Mouse (Mus musculus) midbrain, embryonic 13.5 days (tissue): ENCODE data around the gene Grik4. TPM values are rescaled to one million over a fixed set of nuclear protein-coding genes. Genes with fewer than 3 reads are reported as not detected.
A peak's percentile ranks its signal among the peaks of the same experiment; 100 is the strongest.
"Not testable (repeated sequence)": the region's sequence is repeated elsewhere in the genome, so short reads cannot be mapped to it uniquely, and the experiment has no call there.

Experiments used
- ATAC-seq: fragments of 200-750 bp; cut with Nextera tagmentation; 2 replicates; pipeline ENCODE4 v1.8.0; 2017; ENCODE audit warnings: mild to moderate bottlenecking, moderate TSS enrichment, moderate library complexity
- H3K27ac ChIP-seq: fragments of 300-500 bp; sonication (generic); 2 replicates; pipeline ENCODE4 v1.5.1; 2015; ENCODE audit warnings: inconsistent platforms, mild to moderate bottlenecking, moderate library complexity
- H3K27me3 ChIP-seq: fragments of 300-500 bp; sonication (generic); 2 replicates; pipeline ENCODE4 v1.6.1; 2015; ENCODE audit warnings: mild to moderate bottlenecking, inconsistent platforms
- H3K36me3 ChIP-seq: fragments of 300-500 bp; sonication (generic); 2 replicates; pipeline ENCODE4 v1.6.1; 2015; ENCODE audit warnings: mild to moderate bottlenecking, inconsistent platforms
- H3K4me1 ChIP-seq: fragments of 300-500 bp; sonication (generic); replicated peaks from 2 replicates; pipeline ENCODE4 v1.6.1; 2015; ENCODE audit warnings: inconsistent platforms
- H3K4me2 ChIP-seq: fragments of 300-500 bp; sonication (generic); replicated peaks from 2 replicates; pipeline ENCODE4 v1.6.1; 2015; ENCODE audit warnings: moderate library complexity, mild to moderate bottlenecking, inconsistent platforms
- H3K4me3 ChIP-seq: fragments of 300-500 bp; sonication (generic); replicated peaks from 2 replicates; pipeline ENCODE4 v1.5.1; 2015; ENCODE audit warnings: mild to moderate bottlenecking, inconsistent platforms
- H3K9ac ChIP-seq: fragments of 300-500 bp; sonication (generic); replicated peaks from 2 replicates; pipeline ENCODE4 v1.6.1; 2015; ENCODE audit warnings: mild to moderate bottlenecking, inconsistent platforms
- H3K9me3 ChIP-seq: fragments of 300-500 bp; sonication (generic); 2 replicates; pipeline ENCODE4 v1.6.1; 2016; ENCODE audit warnings: mild to moderate bottlenecking, inconsistent platforms
- WGBS: fragments of 180-500 bp; shearing (Covaris S2); methylation state at CpG from one replicate; pipeline ENCODE4 v1.1.7; 2015; 5-methylcytosine and 5-hydroxymethylcytosine counted together
- polyA plus RNA-seq: library from polyadenylated mRNA; unstranded; fragments of >200 nt; fragmentation: Nextera tagmentation; extraction: Ambion mirVana; gene quantifications from 2 replicates; pipeline ENCODE4 v1.2.1, GENCODE M21; 2015

The Grik4 gene
- polyA plus RNA-seq, 1 experiment from 2014 or later, result 6.8 TPM

GRCm38 (mm10) chr9:42791779-42792178 is 152.5 kb downstream of the Grik4 start:
- H3K4me1 ChIP-seq, result peaks cover 17% of the 10 kb centered on the region; the same call in 1 of the 2 replicates
- no peaks in the 10 kb centered on the region for H3K9me3 ChIP-seq
- WGBS, result 75% methylated on average over 12 of the region's 12 CpGs
- no peak overlapping the region for H3K4me3 ChIP-seq
- no peak overlapping the region for H3K4me2 ChIP-seq
- H3K27me3 ChIP-seq, result 0 out of 2 replicates have a peak, but pooled peaks cover 6% of the 10 kb centered on the region
- no peaks in the 10 kb centered on the region for H3K36me3 ChIP-seq
- H3K9ac ChIP-seq, result no peak overlapping the region
- ATAC-seq, result no peak
- no peak overlapping the region for H3K27ac ChIP-seq

GRCm38 (mm10) chr9:42791346-42791745 is 152.9 kb downstream of the Grik4 start:
- Histone ChIP-seq H3K9me3 (no peaks in the 10 kb centered on the region), H3K4me3 (no peak overlapping the region), H3K27ac (no peak overlapping the region), H3K4me1 (peaks cover 17% of the 10 kb centered on the region; the same call in 1 of the 2 replicates), H3K36me3 (no peaks in the 10 kb centered on the region), H3K9ac (no peak overlapping the region), H3K4me2 (no peak overlapping the region), H3K27me3 (0 out of 2 replicates have a peak, but pooled peaks cover 6% of the 10 kb centered on the region)
- no peak for ATAC-seq
- 63% methylated on average over 4 of the region's 4 CpGs for WGBS

GRCm38 (mm10) chr9:42788471-42788870 is 155.8 kb downstream of the Grik4 start:
- Histone ChIP-seq H3K4me1 (peaks cover 28% of the 10 kb centered on the region), H3K27me3 (0 out of 2 replicates have a peak, but pooled peaks cover 6% of the 10 kb centered on the region), H3K9me3 (no peaks in the 10 kb centered on the region), H3K9ac (no peak overlapping the region), H3K4me3 (no peak overlapping the region), H3K36me3 (no peaks in the 10 kb centered on the region), H3K27ac (no peak overlapping the region), H3K4me2 (no peak overlapping the region)
- WGBS, result 26% methylated on average over 8 of the region's 8 CpGs
- ATAC-seq, result no peak

- WGBS, result 85% methylated on average over 5 of the region's 5 CpGs
- ATAC-seq, result no peak
- Histone ChIP-seq H3K4me2 (no peak overlapping the region), H3K9me3 (no peaks in the 10 kb centered on the region), H3K4me1 (peaks cover 23% of the 10 kb centered on the region), H3K27me3 (0 out of 2 replicates have a peak, but pooled peaks cover 6% of the 10 kb centered on the region), H3K27ac (no peak overlapping the region), H3K9ac (no peak overlapping the region), H3K4me3 (no peak overlapping the region), H3K36me3 (no peaks in the 10 kb centered on the region)
These were observed 157.4 kb downstream of the Grik4 start for GRCm38 (mm10) chr9:42786882-42787281.

GRCm38 (mm10) chr9:42786286-42786685 is 158.0 kb downstream of the Grik4 start:
- no peak overlapping the region for H3K4me3 ChIP-seq
- no peaks in the 10 kb centered on the region for H3K36me3 ChIP-seq
- H3K9me3 ChIP-seq, result no peaks in the 10 kb centered on the region
- no peak overlapping the region for H3K9ac ChIP-seq
- 54% methylated on average over 2 of the region's 2 CpGs for WGBS
- no peak overlapping the region for H3K4me2 ChIP-seq
- ATAC-seq, result no peak
- H3K27me3 ChIP-seq, result 0 out of 2 replicates have a peak, but pooled peaks cover 6% of the 10 kb centered on the region
- H3K4me1 ChIP-seq, result peaks cover 19% of the 10 kb centered on the region
- no peak overlapping the region for H3K27ac ChIP-seq

GRCm38 (mm10) chr9:42785173-42785830 is 159.0 kb downstream of the Grik4 start:
- no peak overlapping the region for H3K4me3 ChIP-seq
- no peak overlapping the region for H3K4me2 ChIP-seq
- no peaks in the 10 kb centered on the region for H3K36me3 ChIP-seq
- H3K27ac ChIP-seq, result no peak overlapping the region
- no peak overlapping the region for H3K9ac ChIP-seq
- no peaks in the 10 kb centered on the region for H3K9me3 ChIP-seq
- H3K27me3 ChIP-seq, result 0 out of 2 replicates have a peak, but pooled peaks cover 6% of the 10 kb centered on the region
- ATAC-seq, result peak; percentile 58; the same call in 1 of the 2 replicates
- H3K4me1 ChIP-seq, result peaks cover 16% of the 10 kb centered on the region
- WGBS, result 52% methylated on average over 10 of the region's 10 CpGs

- Histone ChIP-seq H3K4me3 (no peak overlapping the region), H3K4me1 (peaks cover 16% of the 10 kb centered on the region), H3K36me3 (no peaks in the 10 kb centered on the region), H3K9me3 (no peaks in the 10 kb centered on the region), H3K9ac (no peak overlapping the region), H3K27ac (no peak overlapping the region), H3K4me2 (no peak overlapping the region), H3K27me3 (0 out of 2 replicates have a peak, but pooled peaks cover 3% of the 10 kb centered on the region)
- ATAC-seq, result no peak
- 60% methylated on average over 8 of the region's 8 CpGs for WGBS
These were observed 160.9 kb downstream of the Grik4 start for GRCm38 (mm10) chr9:42783248-42783903.

GRCm38 (mm10) chr9:42778471-42779263 is 165.6 kb downstream of the Grik4 start:
- not testable (repeated sequence) for H3K4me2 ChIP-seq, ATAC-seq, H3K9ac ChIP-seq, H3K27ac ChIP-seq, H3K4me3 ChIP-seq, H3K9me3 ChIP-seq, H3K27me3 ChIP-seq, H3K36me3 ChIP-seq, H3K4me1 ChIP-seq
- WGBS, result 76% methylated on average over 21 of the region's 21 CpGs

GRCm38 (mm10) chr9:42777913-42778312 is 166.4 kb downstream of the Grik4 start:
- no peak for ATAC-seq
- 0 out of 2 replicates have a peak, but pooled peaks cover 5% of the 10 kb centered on the region for H3K4me1 ChIP-seq
- no peaks in the 10 kb centered on the region for H3K36me3 ChIP-seq
- H3K9me3 ChIP-seq, result no peaks in the 10 kb centered on the region
- H3K4me2 ChIP-seq, result no peak overlapping the region
- no peak overlapping the region for H3K9ac ChIP-seq
- H3K27me3 ChIP-seq, result no peaks in the 10 kb centered on the region
- WGBS, result 79% methylated on average over 8 of the region's 8 CpGs
- no peak overlapping the region for H3K27ac ChIP-seq
- H3K4me3 ChIP-seq, result no peak overlapping the region

- H3K4me1 ChIP-seq, result 0 out of 2 replicates have a peak, but pooled peaks cover 5% of the 10 kb centered on the region
- H3K36me3 ChIP-seq, result no peaks in the 10 kb centered on the region
- H3K9me3 ChIP-seq, result no peaks in the 10 kb centered on the region
- WGBS, result 76% methylated on average over 9 of the region's 9 CpGs
- H3K9ac ChIP-seq, result no peak overlapping the region
- no peaks in the 10 kb centered on the region for H3K27me3 ChIP-seq
- no peak overlapping the region for H3K4me2 ChIP-seq
- H3K4me3 ChIP-seq, result no peak overlapping the region
- no peak for ATAC-seq
- no peak overlapping the region for H3K27ac ChIP-seq
These were observed 167.5 kb downstream of the Grik4 start for GRCm38 (mm10) chr9:42776804-42777203.

GRCm38 (mm10) chr9:42764823-42765560 is 179.3 kb downstream of the Grik4 start:
- peak; percentile 62 for ATAC-seq
- 52% methylated on average over 11 of the region's 11 CpGs for WGBS
- H3K27me3 ChIP-seq, result no peaks in the 10 kb centered on the region
- H3K4me1 ChIP-seq, result peaks cover 37% of the 10 kb centered on the region
- H3K4me3 ChIP-seq, result no peak overlapping the region
- H3K36me3 ChIP-seq, result no peaks in the 10 kb centered on the region
- H3K4me2 ChIP-seq, result peak overlapping the region; percentile 9; the same call in 1 of the 2 replicates
- H3K9ac ChIP-seq, result peak overlapping the region; percentile 33; the same call in 1 of the 2 replicates
- no peaks in the 10 kb centered on the region for H3K9me3 ChIP-seq
- peak overlapping the region; percentile 65 for H3K27ac ChIP-seq
